Mouse (Mus musculus): ENCODE data around the gene Acp7. TPM values are rescaled to one million over a fixed set of nuclear protein-coding genes. Genes with fewer than 3 reads are reported as not detected.

The Acp7 gene
- polyA plus RNA-seq, 1 experiment from 2014 or later, result not detected

DNA sequence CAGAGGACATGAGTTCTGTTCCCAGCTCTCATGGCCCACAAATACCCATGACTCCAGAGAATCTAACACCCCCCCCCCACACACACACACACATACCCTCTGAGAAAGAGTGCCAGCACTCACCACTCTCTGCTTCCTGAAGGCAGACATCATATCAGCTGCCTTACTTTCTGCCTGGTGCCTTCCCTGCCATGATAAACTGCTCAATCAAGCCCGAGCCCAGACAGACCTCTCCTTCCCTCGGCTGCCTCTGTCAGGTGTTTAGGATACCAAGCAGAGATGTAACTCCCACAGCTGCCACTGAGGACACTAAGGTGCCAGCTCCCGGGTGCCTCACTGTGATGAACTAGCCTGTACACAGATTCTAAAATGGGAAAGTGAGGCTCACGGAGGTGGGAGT is 46.7 kb downstream of the Acp7 start:
- ATAC-seq (replicated peaks; ENCODE audit: low FRiP score), result peak; percentile 51
- Histone ChIP-seq H3K4me1 (replicated peaks; ENCODE audit: control insufficient read depth, insufficient read depth, low read length) (peaks cover 74% of the 10 kb centered on the region), H3K9ac (ENCODE audit: low read depth, low read length) (peak overlapping the region; percentile 31; the same call in 1 of the 2 replicates), H3K27me3 (replicated peaks; ENCODE audit: control insufficient read depth, insufficient read depth, low read length) (no peaks in the 10 kb centered on the region), H3K4me2 (peak overlapping the region; percentile 50), H3K36me3 (ENCODE audit: control insufficient read depth, insufficient read depth, low read length) (no peaks in the 10 kb centered on the region), H3K27ac (ENCODE audit: low read depth, low read length) (peak overlapping the region; percentile 87), H3K9me3 (ENCODE audit: control insufficient read depth, low read length) (no peaks in the 10 kb centered on the region), H3K4me3 (ENCODE audit: low read depth, low read length) (no peak overlapping the region)
- WGBS, result 43% methylated on average over 4 of the region's 4 CpGs
- no peak for DNase-seq (ENCODE audit: low spot score)

GRCm38 (mm10) chr7:28583570-28584344 is 47.4 kb downstream of the Acp7 start:
- H3K4me3 ChIP-seq (ENCODE audit: low read depth, low read length), result no peak overlapping the region
- H3K4me2 ChIP-seq, result peak overlapping the region; percentile 50
- H3K27ac ChIP-seq (ENCODE audit: low read depth, low read length), result peak overlapping the region; percentile 87
- peak; percentile 62 for ATAC-seq (replicated peaks; ENCODE audit: low FRiP score)
- peaks cover 82% of the 10 kb centered on the region for H3K4me1 ChIP-seq (replicated peaks; ENCODE audit: control insufficient read depth, insufficient read depth, low read length)
- no peaks in the 10 kb centered on the region for H3K36me3 ChIP-seq (ENCODE audit: control insufficient read depth, insufficient read depth, low read length)
- no peaks in the 10 kb centered on the region for H3K27me3 ChIP-seq (replicated peaks; ENCODE audit: control insufficient read depth, insufficient read depth, low read length)
- H3K9ac ChIP-seq (ENCODE audit: low read depth, low read length), result peak overlapping the region; percentile 43
- 54% methylated on average over 8 of the region's 8 CpGs for WGBS
- H3K9me3 ChIP-seq (ENCODE audit: control insufficient read depth, low read length), result no peaks in the 10 kb centered on the region
- no peak for DNase-seq (ENCODE audit: low spot score)

GRCm38 (mm10) chr7:28582841-28583240 is 48.3 kb downstream of the Acp7 start:
- ATAC-seq (replicated peaks; ENCODE audit: low FRiP score) (no peak), DNase-seq (ENCODE audit: low spot score) (no peak)
- peak overlapping the region; percentile 87 for H3K27ac ChIP-seq (ENCODE audit: low read depth, low read length)
- H3K9ac ChIP-seq (ENCODE audit: low read depth, low read length), result 0 out of 2 replicates have a peak overlapping the region, but pooled peaks have one; percentile 43
- H3K36me3 ChIP-seq (ENCODE audit: control insufficient read depth, insufficient read depth, low read length), result no peaks in the 10 kb centered on the region
- no peak overlapping the region for H3K4me3 ChIP-seq (ENCODE audit: low read depth, low read length)
- no peaks in the 10 kb centered on the region for H3K27me3 ChIP-seq (replicated peaks; ENCODE audit: control insufficient read depth, insufficient read depth, low read length)
- H3K9me3 ChIP-seq (ENCODE audit: control insufficient read depth, low read length), result no peaks in the 10 kb centered on the region
- WGBS, result 51% methylated on average over 11 of the region's 11 CpGs
- peaks cover 85% of the 10 kb centered on the region for H3K4me1 ChIP-seq (replicated peaks; ENCODE audit: control insufficient read depth, insufficient read depth, low read length)
- H3K4me2 ChIP-seq, result peak overlapping the region; percentile 50

DNA sequence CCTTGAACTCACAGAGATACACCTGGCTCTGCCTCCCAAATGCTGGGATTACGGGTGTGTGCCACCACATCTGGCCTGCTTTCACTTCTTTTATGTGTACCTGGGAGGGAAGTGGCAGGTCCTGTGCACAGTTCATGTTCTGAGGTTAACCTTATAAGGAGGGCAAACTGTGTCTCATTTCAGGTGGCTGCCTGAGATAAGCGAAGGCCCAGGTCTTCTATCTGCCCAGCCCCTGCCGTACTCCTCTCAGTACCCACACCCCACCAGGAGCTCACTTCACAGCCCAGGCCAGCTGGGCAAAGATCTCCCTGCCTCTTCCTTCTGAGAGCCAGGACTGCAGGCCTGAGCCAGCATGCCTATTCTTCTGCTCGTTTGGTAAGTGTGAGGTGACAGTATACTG is 49.4 kb downstream of the Acp7 start:
- H3K9ac ChIP-seq (ENCODE audit: low read depth, low read length), result peak overlapping the region; percentile 46
- H3K9me3 ChIP-seq (ENCODE audit: control insufficient read depth, low read length), result no peaks in the 10 kb centered on the region
- 59% methylated on average over 4 of the region's 4 CpGs for WGBS
- peaks cover 85% of the 10 kb centered on the region for H3K4me1 ChIP-seq (replicated peaks; ENCODE audit: control insufficient read depth, insufficient read depth, low read length)
- no peaks in the 10 kb centered on the region for H3K27me3 ChIP-seq (replicated peaks; ENCODE audit: control insufficient read depth, insufficient read depth, low read length)
- ATAC-seq (replicated peaks; ENCODE audit: low FRiP score) (peak; percentile 91), DNase-seq (ENCODE audit: low spot score) (no peak)
- H3K4me2 ChIP-seq, result peak overlapping the region; percentile 50
- H3K4me3 ChIP-seq (ENCODE audit: low read depth, low read length), result no peak overlapping the region
- H3K36me3 ChIP-seq (ENCODE audit: control insufficient read depth, insufficient read depth, low read length), result no peaks in the 10 kb centered on the region
- peak overlapping the region; percentile 87 for H3K27ac ChIP-seq (ENCODE audit: low read depth, low read length)

- 80% methylated on average over 5 of the region's 5 CpGs for WGBS
- Histone ChIP-seq H3K4me3 (ENCODE audit: low read depth, low read length) (no peak overlapping the region), H3K27ac (ENCODE audit: low read depth, low read length) (0 out of 2 replicates have a peak overlapping the region, but pooled peaks have one; percentile 29), H3K27me3 (replicated peaks; ENCODE audit: control insufficient read depth, insufficient read depth, low read length) (no peaks in the 10 kb centered on the region), H3K9me3 (ENCODE audit: control insufficient read depth, low read length) (no peaks in the 10 kb centered on the region), H3K4me1 (replicated peaks; ENCODE audit: control insufficient read depth, insufficient read depth, low read length) (peaks cover 90% of the 10 kb centered on the region), H3K9ac (ENCODE audit: low read depth, low read length) (no peak overlapping the region), H3K36me3 (ENCODE audit: control insufficient read depth, insufficient read depth, low read length) (no peaks in the 10 kb centered on the region), H3K4me2 (no peak overlapping the region)
- DNase-seq (ENCODE audit: low spot score) (no peak), ATAC-seq (replicated peaks; ENCODE audit: low FRiP score) (no peak)
Observed at GRCm38 (mm10) chr7:28579826-28580225, 51.3 kb downstream of the Acp7 start.

DNA sequence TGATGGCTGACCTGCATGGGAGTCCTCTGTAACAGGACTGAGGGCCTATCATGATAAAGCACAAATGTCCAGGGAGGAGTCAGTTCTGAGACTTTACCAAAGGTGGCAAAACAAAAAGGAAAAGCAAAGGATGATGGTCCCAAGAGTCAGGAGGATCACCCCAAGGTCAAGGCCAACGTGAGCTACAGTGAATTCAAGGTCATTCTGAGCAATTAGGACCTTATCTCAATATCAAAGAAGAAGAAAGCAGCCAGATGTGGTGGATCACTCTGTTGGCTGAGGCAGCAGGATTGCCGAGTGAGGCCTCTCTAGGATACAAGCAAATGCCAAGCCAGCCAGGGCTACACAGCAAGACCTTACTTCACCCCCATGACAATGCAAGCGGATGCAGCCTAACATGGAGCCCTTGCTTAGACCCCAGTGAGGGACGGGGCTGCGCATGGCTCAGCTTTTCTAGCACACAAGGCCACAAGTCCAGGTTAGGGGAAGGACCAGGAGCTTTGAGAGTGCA is 52.5 kb downstream of the Acp7 start:
- no peak for ATAC-seq (replicated peaks; ENCODE audit: low FRiP score)
- Histone ChIP-seq H3K27ac (ENCODE audit: low read depth, low read length) (no peak overlapping the region), H3K27me3 (replicated peaks; ENCODE audit: control insufficient read depth, insufficient read depth, low read length) (no peaks in the 10 kb centered on the region), H3K4me3 (ENCODE audit: low read depth, low read length) (no peak overlapping the region), H3K9me3 (ENCODE audit: control insufficient read depth, low read length) (no peaks in the 10 kb centered on the region), H3K9ac (ENCODE audit: low read depth, low read length) (no peak overlapping the region), H3K36me3 (ENCODE audit: control insufficient read depth, insufficient read depth, low read length) (no peaks in the 10 kb centered on the region), H3K4me2 (no peak overlapping the region), H3K4me1 (replicated peaks; ENCODE audit: control insufficient read depth, insufficient read depth, low read length) (peaks cover 90% of the 10 kb centered on the region)
- 72% methylated on average over 5 of the region's 5 CpGs for WGBS
- DNase-seq (ENCODE audit: low spot score), result no peak

- H3K9ac ChIP-seq (ENCODE audit: low read depth, low read length), result no peak overlapping the region
Observed at GRCm38 (mm10) chr7:28577826-28578542, 53.1 kb downstream of the Acp7 start.

DNA sequence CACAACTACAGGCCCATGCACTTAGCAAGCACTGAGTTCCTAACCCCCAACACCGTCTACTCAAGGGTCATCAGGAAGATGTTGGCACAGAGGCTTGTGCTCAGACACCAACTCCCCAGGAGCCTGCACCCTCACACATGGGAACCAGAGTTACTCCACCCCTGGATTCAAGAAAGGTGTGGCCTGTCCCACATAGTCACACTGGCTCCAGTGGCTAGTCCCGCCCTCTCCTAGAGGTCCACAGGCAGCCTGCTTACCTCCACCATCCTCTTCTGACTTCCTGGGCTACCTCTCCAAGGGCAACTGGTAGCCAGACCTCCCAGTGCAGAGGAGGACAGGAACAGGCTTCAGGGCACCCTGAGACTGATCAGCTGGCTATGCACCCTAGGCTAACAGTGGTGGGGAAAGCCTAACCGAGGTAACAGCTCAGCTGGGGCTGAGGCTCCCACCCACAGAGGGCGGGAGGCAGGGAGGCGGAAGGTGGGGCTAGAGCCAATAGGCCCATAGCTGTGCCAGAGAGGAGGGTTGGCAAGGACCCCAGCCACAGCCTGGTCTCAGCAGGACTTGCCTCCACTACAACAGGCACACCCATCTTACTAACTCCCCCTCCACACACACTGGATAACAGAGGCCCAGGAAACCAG is 54.7 kb downstream of the Acp7 start:
- Histone ChIP-seq H3K4me3 (ENCODE audit: low read depth, low read length) (no peak overlapping the region), H3K9me3 (ENCODE audit: control insufficient read depth, low read length) (no peaks in the 10 kb centered on the region), H3K4me1 (replicated peaks; ENCODE audit: control insufficient read depth, insufficient read depth, low read length) (peaks cover 82% of the 10 kb centered on the region), H3K27me3 (replicated peaks; ENCODE audit: control insufficient read depth, insufficient read depth, low read length) (no peaks in the 10 kb centered on the region), H3K27ac (ENCODE audit: low read depth, low read length) (peak overlapping the region; percentile 68), H3K9ac (ENCODE audit: low read depth, low read length) (peak overlapping the region; percentile 12; the same call in 1 of the 2 replicates), H3K36me3 (ENCODE audit: control insufficient read depth, insufficient read depth, low read length) (no peaks in the 10 kb centered on the region), H3K4me2 (peak overlapping the region; percentile 35)
- no peak for DNase-seq (ENCODE audit: low spot score)
- 57% methylated on average over 5 of the region's 5 CpGs for WGBS
- ATAC-seq (replicated peaks; ENCODE audit: low FRiP score), result peak; percentile 62

More at GRCm38 (mm10) chr7:28577826-28578542, 53.1 kb downstream of the Acp7 start:
- no peak overlapping the region for H3K4me2 ChIP-seq
- H3K27ac ChIP-seq (ENCODE audit: low read depth, low read length), result peak overlapping the region; percentile 68; the same call in 1 of the 2 replicates
- H3K4me1 ChIP-seq (replicated peaks; ENCODE audit: control insufficient read depth, insufficient read depth, low read length), result peaks cover 90% of the 10 kb centered on the region
- WGBS, result 72% methylated on average over 9 of the region's 9 CpGs
- H3K9me3 ChIP-seq (ENCODE audit: control insufficient read depth, low read length), result no peaks in the 10 kb centered on the region
- H3K27me3 ChIP-seq (replicated peaks; ENCODE audit: control insufficient read depth, insufficient read depth, low read length), result no peaks in the 10 kb centered on the region
- DNase-seq (ENCODE audit: low spot score), result no peak
- no peak for ATAC-seq (replicated peaks; ENCODE audit: low FRiP score)
- no peak overlapping the region for H3K4me3 ChIP-seq (ENCODE audit: low read depth, low read length)
- H3K36me3 ChIP-seq (ENCODE audit: control insufficient read depth, insufficient read depth, low read length), result no peaks in the 10 kb centered on the region

Data from liver, embryonic 11.5 days (tissue).